Mouse (Mus musculus) liver, adult 2 months (tissue): ENCODE measurements at regions not wholly inside any gene's neighbourhood (a gene's known extent, or its start where the extent isn't known, plus 50 kb on each side); places are given as distances from the start of the nearest gene placed in this dataset.

Experiments used
- CTCF ChIP-seq: fragments of 200-500 bp; IDR thresholded peaks from 2 replicates; pipeline ENCODE4 v1.5.1; 2011; ENCODE audit warnings: low read depth, low read length, control low read depth
- POLR2A ChIP-seq: fragments of 200-500 bp; IDR thresholded peaks from 2 replicates; pipeline ENCODE4 v1.6.1; 2011; ENCODE audit warnings: low read length, control low read depth; ENCODE audit not compliant: insufficient read depth; ENCODE audit errors: extremely low read depth

GRCm38 (mm10) chr11:114462755-114463374 is 205.5 kb upstream of the Rpl38 start:
- TF ChIP-seq POLR2A, result no peak
- peak; percentile 82 for TF ChIP-seq CTCF
